Mouse (Mus musculus): ENCODE measurements around the gene Upf3a.
"Not testable (repeated sequence)": the region's sequence is repeated elsewhere in the genome, so short reads cannot be mapped to it uniquely, and the experiment has no call there.

Upf3a gene

DNA sequence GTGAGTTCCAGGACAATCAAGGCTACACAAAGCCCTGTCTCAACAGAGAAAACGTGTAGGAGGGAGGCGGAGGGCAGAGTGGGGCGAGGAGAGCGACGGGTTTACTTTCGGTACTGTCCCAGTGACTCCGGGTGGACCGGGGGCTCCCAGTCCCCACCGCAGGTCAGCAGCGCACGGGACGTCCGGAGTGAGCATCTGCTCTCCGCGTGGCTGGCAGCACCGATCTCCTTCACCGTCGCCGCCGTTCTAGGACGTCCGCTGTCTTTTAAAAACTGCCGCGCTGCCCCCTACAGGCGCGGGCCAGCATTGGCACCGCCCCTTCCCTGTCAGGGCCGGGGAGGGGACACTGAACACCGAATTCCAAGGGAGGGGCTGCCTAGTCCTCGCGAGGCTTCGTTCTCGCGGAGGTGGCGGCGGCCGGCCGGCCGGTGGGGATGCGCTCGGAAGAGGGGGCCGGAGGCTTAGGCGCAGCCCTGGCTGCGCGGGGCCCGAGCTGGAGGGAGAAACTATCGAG lies at the start of gene Upf3a:
Gene Upf3a, plus strand, starts transcription at position 366 of the 514 bp plus-strand sequence.
- peak; percentile 66 for DNase-seq (ENCODE audit: low spot score)

DNA sequence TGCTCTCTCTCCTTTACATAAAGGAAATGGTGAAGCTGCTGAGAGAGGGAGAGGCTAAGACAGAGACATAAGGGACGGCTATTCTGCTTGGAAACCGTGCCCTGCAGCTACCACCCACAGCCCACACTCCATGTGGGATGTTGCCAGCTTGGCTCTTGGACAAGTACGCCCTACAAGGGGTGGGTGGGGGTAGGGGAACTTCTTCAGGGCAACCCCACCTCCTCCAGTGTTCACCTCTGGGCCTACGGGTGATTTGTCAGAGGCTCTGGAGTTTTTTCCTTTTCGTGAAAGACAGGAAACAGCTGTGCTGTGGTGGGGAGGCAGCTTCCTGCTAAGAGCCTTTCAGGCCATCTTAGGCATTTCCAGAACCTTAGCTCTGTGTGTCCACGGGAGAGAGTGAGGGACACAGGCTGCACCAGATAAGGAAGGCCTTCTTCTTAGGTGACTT lies 45.1 kb upstream of the Upf3a start:
- no peak for DNase-seq (ENCODE audit: low spot score)

- DNase-seq (ENCODE audit: low spot score) = no peak
Observed at GRCm38 (mm10) chr8:13740817-13741613, 44.4 kb upstream of the Upf3a start.

GRCm38 (mm10) chr8:13746212-13746611 lies 39.2 kb upstream of the Upf3a start:
- DNase-seq (ENCODE audit: low spot score) = not testable (repeated sequence)

DNA sequence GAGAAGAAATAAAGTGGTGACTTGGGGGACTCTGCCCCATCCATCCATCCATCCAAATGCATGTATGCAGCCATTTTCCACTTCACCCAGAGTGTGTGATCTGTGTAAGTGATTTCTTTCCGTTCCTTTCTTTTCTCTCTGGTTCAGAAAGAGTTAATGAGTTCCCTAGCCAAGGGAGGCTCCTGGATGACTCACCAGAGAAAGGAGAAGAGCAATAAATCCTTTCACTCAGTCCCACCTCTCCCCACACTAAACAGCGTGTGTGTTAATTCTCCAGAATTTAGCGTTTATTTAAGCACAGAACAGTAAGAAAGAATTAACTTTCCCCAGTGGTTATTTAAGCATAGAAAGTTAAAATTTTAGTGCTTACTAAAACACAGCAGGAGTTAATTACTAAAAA lies 37.8 kb upstream of the Upf3a start:
- DNase-seq (ENCODE audit: low spot score) = no peak

- DNase-seq (ENCODE audit: low spot score) = peak; percentile 31
Observed at GRCm38 (mm10) chr8:13753680-13754079, 31.7 kb upstream of the Upf3a start.

DNA sequence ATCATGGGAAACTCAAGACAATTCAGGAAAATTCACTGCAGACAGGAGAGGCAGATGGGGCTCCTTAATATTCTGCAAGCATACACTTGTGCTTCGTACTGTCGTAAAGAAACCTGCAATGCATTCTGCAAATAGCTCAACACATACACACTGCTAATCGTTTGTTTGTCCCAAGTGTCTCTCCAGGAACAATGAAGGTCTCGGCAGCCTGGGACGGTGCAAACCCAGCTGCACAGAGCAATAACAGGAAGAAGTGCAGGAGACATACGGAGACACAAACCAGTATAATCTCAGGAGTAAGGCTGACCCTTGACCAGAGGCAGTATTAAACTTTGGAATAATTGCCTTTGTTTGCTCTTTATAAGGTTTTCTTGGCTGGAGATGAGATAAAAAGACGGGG lies 28.9 kb upstream of the Upf3a start:
- DNase-seq (ENCODE audit: low spot score) = no peak

DNA sequence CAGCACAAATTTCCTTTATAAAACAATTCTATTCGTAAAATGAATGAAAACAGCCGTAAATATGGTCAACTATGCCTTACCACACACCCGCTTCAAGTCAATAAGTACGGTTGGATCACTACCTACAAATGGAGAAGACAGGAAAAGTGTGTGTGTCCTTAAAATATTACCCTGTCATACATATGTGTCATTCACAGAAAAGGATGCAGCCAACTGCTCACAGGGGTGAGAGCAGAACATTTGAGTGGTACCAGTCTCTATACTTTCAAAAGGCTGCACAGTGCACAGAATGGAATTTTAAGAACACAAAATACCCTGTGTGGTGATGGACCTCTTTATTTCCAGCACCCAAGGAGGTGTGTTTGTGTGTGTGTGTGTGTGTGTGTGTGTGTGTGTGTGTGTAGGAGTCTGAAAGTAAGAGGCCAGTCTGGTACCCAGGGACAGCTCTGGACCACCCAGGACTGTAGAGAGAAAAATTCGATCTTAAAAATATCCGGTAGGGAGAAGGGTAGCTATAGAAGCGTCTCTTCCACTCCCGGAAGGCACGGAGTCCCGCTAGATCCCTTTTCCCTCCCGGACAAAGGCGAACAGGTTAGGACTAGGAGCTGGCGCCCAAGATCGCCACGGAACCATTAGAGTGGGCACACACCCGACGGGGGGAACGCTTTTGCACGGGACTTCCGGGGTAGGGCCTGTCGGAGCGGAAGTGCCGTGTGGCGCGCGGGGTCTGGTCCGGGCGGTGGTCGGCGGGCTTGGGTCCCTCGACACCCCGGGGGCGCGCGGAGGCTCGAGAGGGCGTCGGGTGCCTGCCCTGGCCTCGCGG lies 28.2 kb upstream of the Upf3a start, which contains the start of gene Cdc16:
Gene Cdc16, plus strand, starts transcription at position 695 of the 823 bp plus-strand sequence.
- peak; percentile 57 for DNase-seq (ENCODE audit: low spot score)

DNA sequence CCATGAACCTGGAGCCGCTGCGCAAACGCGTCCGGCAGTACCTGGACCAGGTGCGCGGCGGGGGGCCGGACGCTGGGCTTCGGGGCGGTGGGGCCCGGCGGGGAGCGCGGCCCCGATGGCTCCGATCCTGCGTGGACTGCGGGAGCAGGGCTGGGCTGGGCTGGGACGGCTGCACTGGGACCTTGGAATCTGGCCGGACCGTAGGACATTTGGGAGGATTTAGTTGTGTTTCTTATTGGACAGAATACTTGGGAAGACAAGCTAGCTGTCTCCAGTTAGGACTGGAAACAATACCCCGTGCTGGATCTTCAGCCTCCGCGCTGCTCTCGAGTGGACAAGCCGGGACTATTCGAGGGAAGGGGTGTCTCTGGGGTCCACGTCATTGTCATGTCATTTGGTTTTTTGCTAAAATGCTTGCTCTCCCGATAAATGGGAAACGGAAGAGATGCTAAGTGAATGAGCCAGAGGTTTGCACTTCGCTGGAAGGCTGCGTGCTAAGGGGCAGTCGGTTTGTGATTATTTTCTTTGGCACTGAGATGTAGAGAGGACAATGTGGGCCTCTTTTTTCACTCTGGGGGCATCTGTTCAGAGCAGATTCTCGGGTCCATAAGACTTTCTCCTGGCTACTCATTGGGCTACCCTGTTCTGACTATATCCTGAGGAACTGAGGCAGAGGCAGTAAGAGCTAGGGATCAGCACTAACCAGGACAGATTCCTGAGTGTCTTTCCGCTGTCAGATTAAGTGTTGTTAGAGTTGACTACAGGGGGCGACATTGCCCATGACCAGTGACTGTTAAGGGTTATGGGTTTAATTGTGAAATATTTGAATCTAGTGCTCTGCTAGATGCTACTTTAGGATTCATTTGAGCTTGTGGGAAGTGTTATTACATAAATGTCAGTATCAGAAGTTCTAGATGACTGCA lies 27.3 kb upstream of the Upf3a start:
- no peak for DNase-seq (ENCODE audit: low spot score)

GRCm38 (mm10) chr8:13769206-13769605 lies 16.2 kb upstream of the Upf3a start:
- no peak for DNase-seq (ENCODE audit: low spot score)

- no peak for DNase-seq (ENCODE audit: low spot score)
Observed at GRCm38 (mm10) chr8:13780536-13780935, 4.9 kb upstream of the Upf3a start.

- peak; percentile 94 for DNase-seq (ENCODE audit: low spot score)
Observed at GRCm38 (mm10) chr8:13785764-13786299, 417 bp downstream of the Upf3a start.

- no peak for DNase-seq (ENCODE audit: low spot score)
Observed at GRCm38 (mm10) chr8:13789606-13790005, 4.2 kb downstream of the Upf3a start.

DNA sequence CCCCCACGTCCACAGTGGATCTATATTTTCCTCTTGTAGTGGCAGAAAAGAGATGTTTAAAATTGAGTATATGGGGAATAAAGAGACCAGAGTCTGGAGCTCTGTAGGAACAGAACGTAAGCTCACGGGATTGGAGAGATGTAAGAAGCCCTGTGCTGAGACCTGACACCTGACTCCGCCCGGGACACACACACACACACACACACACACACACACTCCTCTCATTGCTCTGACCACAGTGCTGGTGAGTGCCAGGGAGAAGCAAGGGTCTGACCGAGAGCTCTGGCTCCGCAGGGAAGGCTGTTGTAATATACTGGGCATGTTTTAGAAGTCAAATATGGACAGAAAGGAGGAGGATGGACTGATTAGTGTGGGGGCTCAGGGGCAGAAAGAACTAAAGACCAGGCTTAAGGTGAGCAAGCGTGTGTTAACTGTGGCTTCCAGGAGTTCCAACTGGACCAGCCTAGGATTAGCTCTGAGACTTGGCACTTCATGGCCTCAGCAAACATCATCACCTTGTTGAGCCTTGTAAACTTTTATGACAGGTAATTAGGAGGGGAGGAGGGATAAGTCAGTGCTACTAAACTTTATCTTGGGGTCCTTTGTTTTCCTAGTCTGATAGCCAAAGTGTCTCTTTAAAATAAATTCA lies 7.8 kb downstream of the Upf3a start:
- no peak for DNase-seq (ENCODE audit: low spot score)

GRCm38 (mm10) chr8:13793746-13794101 lies 8.3 kb downstream of the Upf3a start:
- DNase-seq (ENCODE audit: low spot score) = no peak

DNA sequence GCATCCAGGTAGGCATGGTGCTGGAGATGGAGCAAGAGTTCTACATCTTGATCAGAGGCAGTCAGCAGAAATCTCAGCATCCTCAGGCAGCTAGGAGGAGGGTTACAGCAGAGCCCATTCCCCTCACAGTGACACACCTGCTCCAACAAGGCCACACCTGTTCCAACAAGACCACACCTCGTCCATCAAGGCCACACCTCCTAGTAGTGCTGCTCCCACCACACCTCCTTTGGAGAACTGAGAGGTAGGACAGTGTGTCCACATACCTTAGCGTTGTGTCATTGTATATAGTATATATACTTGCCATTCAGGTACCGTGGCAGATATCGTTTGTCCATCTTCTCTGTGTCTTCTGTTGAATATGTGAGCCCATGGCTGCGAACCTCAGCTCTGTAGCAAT lies 12.3 kb downstream of the Upf3a start:
- DNase-seq (ENCODE audit: low spot score) = no peak

DNA sequence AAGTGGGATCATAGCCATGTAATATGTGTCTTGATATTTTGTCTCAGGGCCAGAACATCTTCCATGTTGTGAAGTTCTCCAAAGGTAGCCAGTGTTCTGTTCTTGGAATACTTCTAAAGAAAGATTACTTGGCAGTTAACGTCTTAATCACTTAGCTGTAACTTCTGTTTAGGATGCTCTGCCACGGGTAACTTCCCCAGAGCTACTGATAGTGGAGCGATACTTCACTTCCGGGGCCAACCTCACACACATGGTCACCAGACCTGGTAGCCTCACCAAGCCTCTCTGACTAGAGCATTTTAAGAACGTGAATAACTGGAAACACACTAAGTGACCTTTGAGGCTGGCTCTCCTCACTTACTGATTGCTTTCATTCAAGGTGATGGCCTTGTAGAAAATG lies 14.2 kb downstream of the Upf3a start:
- no peak for DNase-seq (ENCODE audit: low spot score)

GRCm38 (mm10) chr8:13828598-13829172 lies 43.3 kb downstream of the Upf3a start:
- DNase-seq (ENCODE audit: low spot score) = no peak

DNA sequence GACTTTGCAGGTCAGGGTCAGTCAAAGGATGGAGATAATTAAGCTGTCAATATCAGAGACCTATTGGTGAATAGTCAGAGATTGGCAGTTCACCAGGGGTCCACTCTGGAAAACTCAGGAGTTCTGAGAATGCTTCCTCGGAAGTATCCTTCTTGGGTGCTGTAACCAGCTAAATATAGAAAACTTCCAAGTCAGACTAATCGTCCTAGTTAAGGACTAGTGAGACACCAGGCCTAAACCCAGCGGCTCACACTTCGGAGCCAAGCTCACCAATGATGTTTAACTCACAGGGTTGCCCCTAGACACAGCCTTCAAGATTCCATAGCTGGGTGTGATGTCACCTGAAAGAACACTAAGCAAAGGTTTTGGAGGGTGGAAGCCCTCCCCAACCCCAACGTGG lies 52.9 kb downstream of the Upf3a start, which contains the start of gene AF366264:
Gene AF366264, minus strand, starts transcription at position 101 of the 400 bp plus-strand sequence.
- not testable (repeated sequence) for DNase-seq (ENCODE audit: low spot score)

- not testable (repeated sequence) for DNase-seq (ENCODE audit: low spot score)
Observed at GRCm38 (mm10) chr8:13843286-13843685, 57.9 kb downstream of the Upf3a start.

Measured in urinary bladder, postnatal 10 days (tissue).